Mouse (Mus musculus) kidney, adult 2 months (tissue): ENCODE measurements around the gene Cage1. TPM values are rescaled to one million over a fixed set of nuclear protein-coding genes. Genes with fewer than 3 reads are reported as not detected.

ENCODE experiments used
- DNase-seq: peaks from one replicate; pipeline ENCODE4 v3.0.0; 2021
- H3K27ac ChIP-seq: fragments of 200-500 bp; 2 replicates; pipeline ENCODE4 v1.5.1; 2012; ENCODE audit warnings: low read depth, low read length, control low read depth, inconsistent platforms; ENCODE audit not compliant: insufficient read depth
- H3K27me3 ChIP-seq: fragments of 200-500 bp; replicated peaks from 2 replicates; pipeline ENCODE4 v1.6.1; 2012; ENCODE audit warnings: mild to moderate bottlenecking, moderate library complexity, low read length, inconsistent platforms; ENCODE audit not compliant: control insufficient read depth, insufficient read depth
- H3K36me3 ChIP-seq: fragments of 200-500 bp; 2 replicates; pipeline ENCODE4 v1.6.1; 2012; ENCODE audit warnings: mild to moderate bottlenecking, moderate library complexity, low read length, inconsistent platforms; ENCODE audit not compliant: control insufficient read depth, insufficient read depth
- H3K4me1 ChIP-seq: fragments of 200-500 bp; 2 replicates; pipeline ENCODE4 v1.6.1; 2011; ENCODE audit warnings: low read length; ENCODE audit not compliant: control insufficient read depth, insufficient read depth
- H3K4me3 ChIP-seq: fragments of 200-500 bp; 2 replicates; pipeline ENCODE4 v1.5.1; 2011; ENCODE audit warnings: mild to moderate bottlenecking, low read depth, low read length, control low read depth; ENCODE audit not compliant: insufficient read depth
- CTCF ChIP-seq: fragments of 200-500 bp; conservative IDR thresholded peaks from 2 replicates; pipeline ENCODE4 v1.5.1; 2011; ENCODE audit warnings: low read depth, mild to moderate bottlenecking, control low read depth, low read length, moderate library complexity, mixed read lengths; ENCODE audit not compliant: insufficient read depth, insufficient read length
- POLR2A ChIP-seq: fragments of 200-500 bp; IDR thresholded peaks from one replicate; pipeline ENCODE4 v1.6.1; 2011; ENCODE audit warnings: low read depth, low read length, control low read depth
- WGBS: fragments of 180-500 bp; shearing (Covaris S2); methylation state at CpG from one replicate; pipeline ENCODE4 v1.1.7; 2018; 5-methylcytosine and 5-hydroxymethylcytosine counted together
- polyA plus RNA-seq: library from polyadenylated mRNA; depleted of rRNA; stranded (reverse); fragments of >200 nt; gene quantifications from 2 replicates; pipeline ENCODE4 v1.2.3, GENCODE M21; 2012

The Cage1 gene
- polyA plus RNA-seq, 1 experiment: 0.28 TPM

- WGBS: 84% methylated on average over 6 of the region's 6 CpGs
- no peaks in the 10 kb centered on the region for H3K27me3 ChIP-seq
- no peak for TF ChIP-seq CTCF
- no peak for TF ChIP-seq POLR2A
- DNase-seq: no peak
- peaks cover 1% of the 10 kb centered on the region; the same call in 1 of the 2 replicates for H3K36me3 ChIP-seq
- H3K4me1 ChIP-seq: no peaks in the 10 kb centered on the region
- no peak overlapping the region for H3K27ac ChIP-seq
- H3K4me3 ChIP-seq: no peak overlapping the region
Measured at GRCm38 (mm10) chr13:37974036-37974435, 62.8 kb downstream of the Cage1 start.

- WGBS: 56% methylated on average over 11 of the region's 11 CpGs
- DNase-seq: no peak
- no peak overlapping the region for H3K4me3 ChIP-seq
- no peaks in the 10 kb centered on the region for H3K27me3 ChIP-seq
- H3K4me1 ChIP-seq: no peaks in the 10 kb centered on the region
- no peaks in the 10 kb centered on the region for H3K36me3 ChIP-seq
- no peak overlapping the region for H3K27ac ChIP-seq
- peak; percentile 44 for TF ChIP-seq CTCF
- no peak for TF ChIP-seq POLR2A
Measured at GRCm38 (mm10) chr13:37970887-37971530, 65.9 kb downstream of the Cage1 start.

GRCm38 (mm10) chr13:37969988-37970387, 66.9 kb downstream of the Cage1 start:
- Histone ChIP-seq H3K4me3 (no peak overlapping the region), H3K27me3 (no peaks in the 10 kb centered on the region), H3K36me3 (no peaks in the 10 kb centered on the region), H3K27ac (no peak overlapping the region), H3K4me1 (no peaks in the 10 kb centered on the region)
- TF ChIP-seq CTCF (no peak), POLR2A (no peak)
- DNase-seq: no peak
- 77% methylated on average over 8 of the region's 8 CpGs for WGBS

GRCm38 (mm10) chr13:37969337-37969736, 67.5 kb downstream of the Cage1 start:
- Histone ChIP-seq H3K4me1 (no peaks in the 10 kb centered on the region), H3K27ac (no peak overlapping the region), H3K27me3 (no peaks in the 10 kb centered on the region), H3K4me3 (no peak overlapping the region), H3K36me3 (no peaks in the 10 kb centered on the region)
- TF ChIP-seq POLR2A (no peak), CTCF (peak; percentile 86)
- DNase-seq: peak; percentile 82
- 7% methylated on average over 14 of the region's 14 CpGs for WGBS

GRCm38 (mm10) chr13:37967565-37967964, 69.3 kb downstream of the Cage1 start:
- TF ChIP-seq POLR2A (no peak), CTCF (no peak)
- Histone ChIP-seq H3K27ac (no peak overlapping the region), H3K4me3 (no peak overlapping the region), H3K4me1 (no peaks in the 10 kb centered on the region), H3K36me3 (no peaks in the 10 kb centered on the region), H3K27me3 (no peaks in the 10 kb centered on the region)
- no peak for DNase-seq
- WGBS: 76% methylated on average over 10 of the region's 10 CpGs

GRCm38 (mm10) chr13:37967052-37967437, 69.8 kb downstream of the Cage1 start:
- Histone ChIP-seq H3K27ac (no peak overlapping the region), H3K4me3 (no peak overlapping the region), H3K36me3 (no peaks in the 10 kb centered on the region), H3K4me1 (no peaks in the 10 kb centered on the region), H3K27me3 (no peaks in the 10 kb centered on the region)
- DNase-seq: peak; percentile 61
- no peak for TF ChIP-seq POLR2A
- no peak for TF ChIP-seq CTCF
- WGBS: 43% methylated on average over 12 of the region's 12 CpGs

- 54% methylated on average over 15 of the region's 15 CpGs for WGBS
- no peaks in the 10 kb centered on the region for H3K27me3 ChIP-seq
- H3K4me3 ChIP-seq: no peak overlapping the region
- no peak overlapping the region for H3K27ac ChIP-seq
- DNase-seq: no peak
- H3K4me1 ChIP-seq: no peaks in the 10 kb centered on the region
- TF ChIP-seq POLR2A (no peak), CTCF (no peak)
- H3K36me3 ChIP-seq: no peaks in the 10 kb centered on the region
Measured at GRCm38 (mm10) chr13:37966256-37967051, 70.4 kb downstream of the Cage1 start.
